Mouse (Mus musculus) R1 (cell line): ENCODE measurements at regions not wholly inside any gene's neighbourhood (a gene's known extent, or its start where the extent isn't known, plus 50 kb on each side); places are given as distances from the start of the nearest gene placed in this dataset.

Source experiments
- DNase-seq: peaks from one replicate; pipeline ENCODE4 v3.0.0-alpha.2; 2018; ENCODE audit warnings: low read depth, low spot score

DNA sequence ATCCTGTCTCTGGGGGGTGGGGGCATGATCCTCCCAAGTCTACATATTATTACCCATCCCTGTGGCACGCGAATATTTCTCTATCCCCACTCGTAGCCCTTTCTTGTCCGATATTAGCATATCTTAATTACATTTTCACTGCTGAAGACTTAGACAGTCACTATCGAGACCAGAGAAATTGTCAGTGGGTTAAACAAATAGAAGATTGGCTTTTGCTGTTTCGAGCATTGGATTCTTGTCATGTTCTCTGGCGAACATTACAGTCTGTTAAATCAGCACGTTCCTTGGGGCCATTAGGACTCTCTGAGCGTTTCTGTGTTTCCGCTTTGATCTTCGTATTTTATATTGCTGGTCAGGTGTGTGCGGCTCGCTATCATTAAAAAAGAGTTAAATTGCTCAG, 129.6 kb upstream of the Psmd7 start:
- DNase-seq, result no peak

GRCm38 (mm10) chr8:107719656-107720055, 131.4 kb upstream of the Psmd7 start:
- DNase-seq, result peak; percentile 61

- DNase-seq, result no peak
Observed at GRCm38 (mm10) chr8:107726716-107727115, 138.5 kb upstream of the Psmd7 start.

- DNase-seq, result peak; percentile 62
Observed at GRCm38 (mm10) chr8:107727276-107727675, 139.0 kb upstream of the Psmd7 start.

GRCm38 (mm10) chr8:107739091-107739490, 150.8 kb upstream of the Psmd7 start:
- DNase-seq, result no peak

GRCm38 (mm10) chr8:107757083-107757482, 168.8 kb upstream of the Psmd7 start:
- no peak for DNase-seq

GRCm38 (mm10) chr8:107758637-107759036, 170.4 kb upstream of the Psmd7 start:
- DNase-seq, result peak; percentile 39

- DNase-seq, result peak; percentile 54
Observed at GRCm38 (mm10) chr8:107776906-107777305, 165.5 kb upstream of the Zfhx3 start.

DNA sequence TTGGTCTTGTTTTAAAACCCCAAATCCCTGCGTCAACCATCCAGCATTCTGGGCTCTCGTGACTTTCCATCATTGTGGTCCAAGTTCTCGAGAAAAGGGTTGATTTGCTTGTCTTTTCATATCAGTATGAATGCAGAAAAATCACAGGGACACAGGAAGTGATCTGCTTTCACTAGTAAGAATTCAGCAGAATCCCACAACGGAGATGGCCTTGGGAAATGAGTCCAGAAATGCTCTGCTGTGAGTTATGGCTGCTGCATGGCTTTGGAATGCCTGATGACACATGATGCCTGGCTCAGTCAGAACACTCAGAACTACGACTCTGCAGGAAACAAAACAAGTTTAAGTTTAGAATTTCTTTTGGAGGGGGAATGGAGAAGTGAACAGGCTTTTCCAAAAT, 156.7 kb upstream of the Zfhx3 start:
- no peak for DNase-seq

DNA sequence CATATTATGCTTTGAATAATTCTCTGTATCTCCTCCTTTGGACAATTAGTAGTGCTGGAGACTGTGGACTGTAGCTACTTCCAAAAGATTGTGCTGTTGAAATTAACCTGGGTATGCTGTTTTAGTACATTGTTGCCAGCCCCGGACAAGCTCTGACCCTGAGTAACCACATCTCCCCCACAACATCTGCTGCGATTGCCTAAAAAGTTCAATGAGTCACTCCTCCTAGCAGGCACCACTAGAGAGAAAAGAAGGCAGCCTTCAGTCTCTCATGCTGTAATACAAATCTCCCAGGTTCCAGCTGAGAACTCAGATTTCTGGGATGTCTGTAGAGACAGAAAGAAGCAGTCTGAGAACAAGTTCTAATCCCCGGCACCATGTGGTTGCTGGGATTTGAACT, 150.2 kb upstream of the Zfhx3 start:
- DNase-seq, result no peak

- DNase-seq, result no peak
Observed at GRCm38 (mm10) chr8:107814931-107815330, 127.5 kb upstream of the Zfhx3 start.

- DNase-seq, result no peak
Observed at GRCm38 (mm10) chr8:107815775-107816174, 126.7 kb upstream of the Zfhx3 start.

DNA sequence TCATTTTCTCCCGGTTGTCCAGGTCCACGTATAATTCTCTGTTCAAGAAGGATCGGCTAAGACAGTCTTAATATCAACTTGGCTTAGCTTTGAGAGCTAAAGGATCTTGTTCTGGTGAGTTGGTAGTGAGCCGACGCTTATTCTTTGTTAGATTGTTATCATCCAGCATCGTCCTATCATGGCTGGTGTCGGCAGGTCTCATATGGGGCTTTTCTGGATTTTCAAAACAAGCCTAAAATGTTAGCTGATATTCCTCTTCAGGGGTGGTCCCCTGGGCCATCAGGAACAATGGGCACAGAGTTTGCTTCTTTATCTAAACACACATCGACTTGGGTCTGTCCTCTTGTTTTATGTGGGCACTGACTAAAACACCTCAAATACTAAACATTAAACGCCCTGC, 124.6 kb upstream of the Zfhx3 start:
- no peak for DNase-seq

DNA sequence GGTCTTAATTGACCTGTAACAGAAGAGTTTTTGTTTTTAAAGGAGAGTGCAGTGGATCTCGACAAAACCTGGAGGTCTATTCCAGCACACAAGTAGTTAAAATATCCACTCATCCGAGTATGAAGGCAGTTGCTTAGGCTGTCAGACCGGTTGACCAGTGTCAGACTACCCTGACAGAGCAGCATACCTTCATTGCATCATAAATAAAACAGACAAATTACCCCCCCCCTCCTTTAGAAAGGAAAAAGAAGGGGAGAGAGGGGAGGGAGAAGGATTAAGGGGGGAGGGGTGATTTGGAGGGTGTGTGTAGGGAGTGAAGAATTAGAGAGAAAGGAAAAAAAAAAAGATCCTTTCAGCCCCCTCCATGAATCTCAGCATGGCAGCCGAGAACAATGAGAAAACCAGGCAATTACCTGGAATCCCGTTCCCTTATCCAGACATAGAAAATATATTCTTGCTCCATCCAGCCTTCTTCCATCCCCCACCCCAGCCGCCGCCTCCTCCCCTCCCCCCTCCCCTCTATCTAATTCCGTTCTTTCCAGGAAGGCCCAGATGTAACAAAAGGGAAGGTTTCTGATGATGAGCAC, 122.2 kb upstream of the Zfhx3 start:
- no peak for DNase-seq

DNA sequence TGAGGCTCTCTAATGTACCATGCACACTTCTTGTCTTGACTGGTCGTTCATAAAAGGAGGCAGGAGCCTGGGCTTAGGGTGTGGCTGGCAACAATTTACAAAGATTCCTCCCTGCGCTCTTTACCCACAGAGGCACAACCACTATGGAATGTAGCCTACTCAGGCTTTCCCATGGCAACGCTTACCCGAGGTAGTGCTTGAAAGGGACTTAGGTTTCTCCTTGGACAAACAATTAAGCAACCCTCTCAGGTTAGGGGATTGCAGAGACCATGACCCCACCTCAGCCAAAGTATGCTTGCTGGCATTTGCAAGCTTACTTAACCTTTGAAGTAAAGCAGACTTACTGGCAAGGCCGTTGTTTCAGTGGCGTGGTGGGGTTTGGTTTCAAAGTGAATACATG, 120.9 kb upstream of the Zfhx3 start:
- DNase-seq, result peak; percentile 93

GRCm38 (mm10) chr8:107824096-107824495, 118.3 kb upstream of the Zfhx3 start:
- peak; percentile 64 for DNase-seq

GRCm38 (mm10) chr8:107824640-107825039, 117.8 kb upstream of the Zfhx3 start:
- peak; percentile 78 for DNase-seq

GRCm38 (mm10) chr8:107827500-107828125, 114.8 kb upstream of the Zfhx3 start:
- no peak for DNase-seq

DNA sequence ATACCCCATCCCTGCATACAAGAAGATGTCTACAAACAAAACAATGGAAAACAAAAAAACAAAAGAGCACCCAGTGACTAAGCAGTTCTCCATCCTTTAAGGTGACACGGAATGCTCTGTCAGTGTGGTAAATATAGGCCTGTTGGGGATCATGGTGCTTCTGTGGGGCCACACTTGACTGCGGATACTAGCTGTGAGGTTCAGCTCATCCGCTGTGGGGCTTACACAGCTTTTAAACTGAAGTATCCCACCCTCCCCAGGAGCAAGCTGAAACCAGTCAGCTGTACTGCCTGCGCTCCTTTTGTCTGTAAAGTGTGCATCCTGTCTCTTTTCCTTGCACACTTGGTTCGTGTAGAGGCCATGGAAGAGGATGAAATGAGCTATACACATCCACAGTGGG, 113.9 kb upstream of the Zfhx3 start:
- DNase-seq, result no peak

DNA sequence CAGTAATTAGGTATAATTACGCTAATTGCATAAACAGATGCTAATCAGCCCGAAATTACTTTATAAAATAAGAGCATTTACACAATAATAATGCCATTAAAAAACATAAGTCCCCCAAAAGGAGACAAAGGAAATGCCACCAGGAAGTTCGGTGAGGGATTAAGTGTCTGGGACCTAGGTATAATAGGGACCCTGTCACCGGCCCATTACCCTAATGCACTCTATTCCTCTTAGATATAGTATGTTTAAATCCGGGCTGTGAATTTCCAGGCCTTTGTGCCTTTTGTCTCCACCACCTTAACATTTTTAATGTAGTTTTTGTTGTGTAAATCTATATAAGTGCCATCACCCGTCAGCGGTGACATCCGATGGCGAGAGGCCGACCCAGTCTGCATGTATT, 109.0 kb upstream of the Zfhx3 start:
- DNase-seq, result peak; percentile 35

- no peak for DNase-seq
Observed at GRCm38 (mm10) chr8:107846141-107846540, 96.3 kb upstream of the Zfhx3 start.

DNA sequence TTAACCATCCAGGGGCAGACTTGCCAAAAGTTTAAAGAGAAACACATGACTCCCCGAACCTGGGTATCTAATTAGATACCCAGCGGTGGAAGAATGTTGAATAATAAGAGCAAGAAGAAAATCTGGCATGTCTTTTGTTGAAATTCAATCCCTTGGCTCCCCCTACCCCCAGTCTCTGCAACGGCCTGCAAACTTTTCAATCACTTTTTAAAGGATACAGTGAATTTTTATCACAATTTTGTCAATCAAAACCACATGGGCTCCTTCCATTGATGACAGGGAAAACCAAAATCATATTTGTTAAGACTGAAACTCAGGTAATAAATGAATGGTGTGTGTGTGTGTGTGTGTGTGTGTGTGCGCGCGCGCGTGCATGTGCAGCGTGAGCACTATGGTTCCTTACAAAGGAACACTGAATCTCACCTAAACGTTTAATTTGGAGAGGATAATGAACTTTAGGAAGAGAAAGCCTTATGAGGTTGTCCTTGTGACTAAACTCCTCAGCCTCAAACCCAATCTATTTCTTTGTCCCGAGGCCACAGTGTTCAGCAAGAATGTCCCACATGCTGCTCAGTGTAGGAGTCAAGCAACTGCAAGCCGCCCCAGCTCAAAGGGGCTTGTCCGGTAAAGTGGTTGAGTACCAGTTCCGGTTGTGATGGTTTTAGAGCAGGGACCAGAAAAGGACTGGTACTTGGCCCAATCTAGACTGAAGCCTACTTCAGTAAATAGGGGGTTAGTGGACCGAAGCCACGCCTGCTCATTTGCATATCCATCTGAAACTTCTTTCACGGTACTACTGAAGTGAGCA, 91.0 kb upstream of the Zfhx3 start:
- DNase-seq, result no peak

DNA sequence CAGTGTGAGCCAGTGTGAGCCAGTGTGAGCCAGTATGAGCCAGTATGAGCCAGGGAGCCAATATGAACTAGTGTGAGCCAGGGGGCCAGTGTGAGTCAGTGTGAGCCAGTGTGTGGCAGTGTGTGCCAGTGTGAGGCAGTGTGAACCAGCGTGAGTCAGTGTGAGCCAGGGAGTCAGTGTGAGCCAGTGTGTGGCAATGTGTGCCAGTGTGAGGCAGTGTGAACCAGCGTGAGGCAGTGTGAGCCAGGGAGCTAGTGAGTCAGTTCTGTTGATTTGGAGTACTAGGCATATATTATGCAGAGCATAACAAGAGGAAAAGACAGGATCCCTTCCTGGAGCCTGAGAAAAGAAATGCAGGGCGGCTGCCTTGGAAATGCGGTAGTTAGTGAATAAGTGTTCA, 82.7 kb upstream of the Zfhx3 start:
- peak; percentile 65 for DNase-seq
